ENCODE assay signal across 14 mouse cellular contexts in genomic region chr19:34554061-34554460, GRCm38 (mm10). TPM values are rescaled to one million over a fixed set of nuclear protein-coding genes. Genes with fewer than 3 reads are reported as not detected.
"Had no signal": no experiment of that assay in that cellular context is flagged by ENCODE, and none has a peak within 500 bp of the region (broad histone marks: within the 10 kb centered on the region; RNA-seq: fewer than 3 reads in every experiment).

No protein-coding gene starts in this region.

- H3K27me3 ChIP-seq: limb, embryonic 13.5 days; liver, embryonic 12.5 days; lung, embryonic 15.5 days; midbrain, embryonic 15.5 days; neural tube, embryonic 13.5 days; stomach, embryonic 15.5 days had no signal

- H3K9ac ChIP-seq: limb, embryonic 13.5 days; liver, embryonic 12.5 days; lung, embryonic 15.5 days; midbrain, embryonic 15.5 days; neural tube, embryonic 13.5 days; stomach, embryonic 15.5 days had no signal

- ATAC-seq: liver, embryonic 12.5 days; midbrain, embryonic 15.5 days had no signal

- DNase-seq: kidney, adult 8-10 months; kidney, postnatal 10 days; left cerebral cortex, postnatal 4 days; retina, postnatal 1 day; right cerebral cortex, postnatal 4 days; thymus, adult 2 months; thymus, postnatal 25 days had no signal

- H3K4me3 ChIP-seq: limb, embryonic 13.5 days; liver, embryonic 12.5 days; lung, embryonic 15.5 days; midbrain, embryonic 15.5 days; neural tube, embryonic 13.5 days; stomach, embryonic 15.5 days had no signal

- H3K9me3 ChIP-seq: limb, embryonic 13.5 days; liver, embryonic 12.5 days; lung, embryonic 15.5 days; midbrain, embryonic 15.5 days; neural tube, embryonic 13.5 days; stomach, embryonic 15.5 days had no signal

- H3K4me2 ChIP-seq: liver, embryonic 12.5 days; midbrain, embryonic 15.5 days; neural tube, embryonic 13.5 days; stomach, embryonic 15.5 days had no signal

- H3K27ac ChIP-seq: liver, embryonic 12.5 days; neural tube, embryonic 13.5 days; stomach, embryonic 15.5 days had no signal

- H3K36me3 ChIP-seq: limb, embryonic 13.5 days; liver, embryonic 12.5 days; lung, embryonic 15.5 days; midbrain, embryonic 15.5 days; neural tube, embryonic 13.5 days; stomach, embryonic 15.5 days had no signal

- H3K4me1 ChIP-seq: neural tube, embryonic 13.5 days; stomach, embryonic 15.5 days had no signal

RNA-seq across cellular contexts. Expression of gene Ifit1bl1, which starts 47.7 kb away (rescaled TPM):
- polyA plus RNA-seq: testis, adult 2 months had no signal

RNA-seq across cellular contexts. Expression of gene Ifit3b, which starts 53.7 kb away (rescaled TPM):
- polyA plus RNA-seq: liver, embryonic 12.5 days had no signal
